Mouse (Mus musculus): ENCODE measurements around the gene Tra2b. TPM values are rescaled to one million over a fixed set of nuclear protein-coding genes. Genes with fewer than 3 reads are reported as not detected.
"Not testable (repeated sequence)": the region's sequence is repeated elsewhere in the genome, so short reads cannot be mapped to it uniquely, and the experiment has no call there.

Tra2b gene
- total and polyA plus RNA-seq, 3 experiments = 216 to 405 (median 272) TPM

- TF ChIP-seq TBP (conservative IDR thresholded peaks at IDR 0.05; ENCODE audit: low read depth, low read length) (no peak), MEF2A (IDR thresholded peaks at IDR 0.05; ENCODE audit: borderline replicate concordance, low read depth, low read length) (no peak), GABPA (IDR thresholded peaks at IDR 0.05; ENCODE audit: insufficient replicate concordance, low read depth, low read length) (no peak), MXI1 (IDR thresholded peaks at IDR 0.05; ENCODE audit: low read depth, low read length) (no peak), TCF12 (IDR thresholded peaks at IDR 0.05; ENCODE audit: low read depth, low read length) (no peak), POLR2AphosphoS2 (IDR thresholded peaks at IDR 0.05; ENCODE audit: low read depth, low read length) (peak; percentile 72), KAT2A (IDR thresholded peaks at IDR 0.05; ENCODE audit: insufficient replicate concordance, low read length) (no peak), ZMIZ1 (IDR thresholded peaks at IDR 0.05; ENCODE audit: low read depth, low read length) (peak; percentile 29), SMC3 (IDR thresholded peaks at IDR 0.05; ENCODE audit: low read depth, low read length) (no peak), POLR2A (IDR thresholded peaks at IDR 0.05; ENCODE audit: low read depth, low read length) (no peak; the same call in none of the 2 replicates), EP300 (IDR thresholded peaks at IDR 0.05; ENCODE audit: low read length) (no peak), IRF4 (IDR thresholded peaks at IDR 0.05; ENCODE audit: low read depth, low read length) (no peak)
- Histone ChIP-seq H3K4me1 (ENCODE audit: control insufficient read depth in 1 of 2, insufficient read depth in 2 of 2) (no peaks in the 10 kb centered on the region), H3K4me3 (replicated peaks in 1 of 3; ENCODE audit: low read depth in 2 of 3, low read length in 2 of 3, poor library complexity in 1 of 3) (no peak overlapping the region), H3K9ac (ENCODE audit: insufficient read depth, low read depth) (no peak overlapping the region), H3K4me2 (ENCODE audit: insufficient read depth, low read depth, poor library complexity, severe bottlenecking) (no peak overlapping the region), H3K79me2 (replicated peaks; ENCODE audit: control insufficient read depth, extremely low read depth, insufficient read depth, poor library complexity, severe bottlenecking) (no peaks in the 10 kb centered on the region), H3K27me3 (replicated peaks) (no peaks in the 10 kb centered on the region), H3K36me3 (replicated peaks in 1 of 2; ENCODE audit: control insufficient read depth in 1 of 2, insufficient read depth in 1 of 2, low read length in 1 of 2) (peaks cover 31 to 59% of the 10 kb centered on the region in 2 experiments), H3K9me3 (replicated peaks; ENCODE audit: low read length) (no peaks in the 10 kb centered on the region), H3K27ac (ENCODE audit: insufficient read depth, low read depth) (no peak overlapping the region)
- dilution Hi-C loops (cut with MboI; ENCODE audit: extremely low pct_ligation_motif_present, extremely low pct_unique_long_range_greater_than_20kb, low sequenced_read_pairs) = no loop called here
- no peak for DNase-seq (ENCODE audit: extremely low read depth)
- in situ Hi-C loops (cut with MboI; ENCODE audit: low pct_ligation_motif_present, low pct_unique_long_range_greater_than_20kb, low sequenced_read_pairs) = no loop called here
Measured at GRCm38 (mm10) chr16:22238928-22239620, 26.7 kb downstream of the Tra2b start.

- H3K4me2 ChIP-seq (ENCODE audit: insufficient read depth, low read depth, poor library complexity, severe bottlenecking); H3K4me1 ChIP-seq (ENCODE audit: control insufficient read depth in 1 of 2, insufficient read depth in 2 of 2); DNase-seq (ENCODE audit: extremely low read depth); H3K27ac ChIP-seq (ENCODE audit: insufficient read depth, low read depth); H3K4me3 ChIP-seq (replicated peaks in 1 of 3; ENCODE audit: low read depth in 2 of 3, low read length in 2 of 3, poor library complexity in 1 of 3); H3K27me3 ChIP-seq (replicated peaks); H3K79me2 ChIP-seq (replicated peaks; ENCODE audit: control insufficient read depth, extremely low read depth, insufficient read depth, poor library complexity, severe bottlenecking); H3K9ac ChIP-seq (ENCODE audit: insufficient read depth, low read depth); dilution Hi-C loops (cut with MboI; ENCODE audit: extremely low pct_ligation_motif_present, extremely low pct_unique_long_range_greater_than_20kb, low sequenced_read_pairs); H3K9me3 ChIP-seq (replicated peaks; ENCODE audit: low read length); in situ Hi-C loops (cut with MboI; ENCODE audit: low pct_ligation_motif_present, low pct_unique_long_range_greater_than_20kb, low sequenced_read_pairs): not testable (repeated sequence)
- TF ChIP-seq ZNF384 (IDR thresholded peaks at IDR 0.05; ENCODE audit: low read depth, low read length) = peak; percentile 85
- H3K36me3 ChIP-seq (replicated peaks in 1 of 2; ENCODE audit: control insufficient read depth in 1 of 2, insufficient read depth in 1 of 2, low read length in 1 of 2) = peaks cover 27 to 53% of the 10 kb centered on the region in 2 experiments
Measured at GRCm38 (mm10) chr16:22238402-22238801, 27.4 kb downstream of the Tra2b start.

GRCm38 (mm10) chr16:22236814-22237213, 29.0 kb downstream of the Tra2b start:
- dilution Hi-C loops (cut with MboI; ENCODE audit: extremely low pct_ligation_motif_present, extremely low pct_unique_long_range_greater_than_20kb, low sequenced_read_pairs) (no loop called here), in situ Hi-C loops (cut with MboI; ENCODE audit: low pct_ligation_motif_present, low pct_unique_long_range_greater_than_20kb, low sequenced_read_pairs) (no loop called here)
- TF ChIP-seq CTCF (conservative IDR thresholded peaks at IDR 0.05 in 1 of 2, IDR thresholded peaks at IDR 0.05 in 1 of 2; ENCODE audit: low read depth in 2 of 2, low read length in 2 of 2) (peak; percentile 43 to 62; a peak in 3 of 4 replicates), JUN (IDR thresholded peaks at IDR 0.05; ENCODE audit: insufficient read depth, low read depth, low read length) (no peak), UBTF (IDR thresholded peaks at IDR 0.05; ENCODE audit: low read depth, low read length) (no peak)
- Histone ChIP-seq H3K27ac (ENCODE audit: insufficient read depth, low read depth) (no peak overlapping the region), H3K4me2 (ENCODE audit: insufficient read depth, low read depth, poor library complexity, severe bottlenecking) (no peak overlapping the region), H3K27me3 (replicated peaks) (no peaks in the 10 kb centered on the region), H3K36me3 (replicated peaks in 1 of 2; ENCODE audit: control insufficient read depth in 1 of 2, insufficient read depth in 1 of 2, low read length in 1 of 2) (peaks cover 12 to 37% of the 10 kb centered on the region in 2 experiments), H3K9me3 (replicated peaks; ENCODE audit: low read length) (no peaks in the 10 kb centered on the region), H3K4me1 (ENCODE audit: control insufficient read depth in 1 of 2, insufficient read depth in 2 of 2) (no peaks in the 10 kb centered on the region), H3K4me3 (replicated peaks in 1 of 3; ENCODE audit: low read depth in 2 of 3, low read length in 2 of 3, poor library complexity in 1 of 3) (no peak overlapping the region), H3K9ac (ENCODE audit: insufficient read depth, low read depth) (no peak overlapping the region), H3K79me2 (replicated peaks; ENCODE audit: control insufficient read depth, extremely low read depth, insufficient read depth, poor library complexity, severe bottlenecking) (no peaks in the 10 kb centered on the region)
- DNase-seq (ENCODE audit: extremely low read depth) = no peak

Measured in CH12.LX (cell line).